Mouse (Mus musculus) thymus, postnatal 25 days (tissue): ENCODE measurements around the gene H2-D1.

ENCODE experiments used
- DNase-seq: peaks from one replicate; pipeline ENCODE4 v3.0.0; 2022

The H2-D1 gene

DNA sequence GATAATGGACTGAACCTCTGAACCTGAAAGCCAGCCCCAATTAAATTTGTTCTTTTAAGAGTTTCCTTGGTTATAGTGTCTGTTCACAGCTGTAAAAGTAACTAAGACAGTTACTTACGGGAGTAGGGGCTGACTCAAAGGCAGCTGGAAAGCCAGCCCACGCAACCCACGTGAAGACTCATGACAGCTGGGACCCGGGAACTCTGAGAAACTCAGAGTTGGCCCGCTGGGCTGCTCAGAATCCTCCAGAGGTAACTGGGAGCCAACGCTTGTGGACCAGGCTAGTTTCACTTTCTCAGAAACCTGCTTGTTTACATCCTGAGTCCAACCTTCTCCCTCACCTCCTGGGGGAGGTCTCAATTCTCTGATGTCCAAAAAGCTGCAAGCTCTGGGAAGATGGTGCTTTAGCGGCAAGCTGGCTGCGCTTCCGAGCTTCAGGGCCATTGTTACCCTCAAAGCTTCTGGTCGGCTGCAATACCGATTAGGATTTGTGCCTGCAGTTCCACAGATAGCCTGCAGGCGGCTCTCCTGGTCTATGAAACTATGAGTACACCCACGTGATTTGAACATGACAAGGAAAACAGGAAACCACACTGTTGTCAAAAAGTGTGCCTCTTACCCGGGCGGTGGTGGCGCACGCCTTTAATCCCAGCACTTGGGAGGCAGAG is 4.6 kb upstream of the H2-D1 start:
- DNase-seq, result peak; percentile 96

DNA sequence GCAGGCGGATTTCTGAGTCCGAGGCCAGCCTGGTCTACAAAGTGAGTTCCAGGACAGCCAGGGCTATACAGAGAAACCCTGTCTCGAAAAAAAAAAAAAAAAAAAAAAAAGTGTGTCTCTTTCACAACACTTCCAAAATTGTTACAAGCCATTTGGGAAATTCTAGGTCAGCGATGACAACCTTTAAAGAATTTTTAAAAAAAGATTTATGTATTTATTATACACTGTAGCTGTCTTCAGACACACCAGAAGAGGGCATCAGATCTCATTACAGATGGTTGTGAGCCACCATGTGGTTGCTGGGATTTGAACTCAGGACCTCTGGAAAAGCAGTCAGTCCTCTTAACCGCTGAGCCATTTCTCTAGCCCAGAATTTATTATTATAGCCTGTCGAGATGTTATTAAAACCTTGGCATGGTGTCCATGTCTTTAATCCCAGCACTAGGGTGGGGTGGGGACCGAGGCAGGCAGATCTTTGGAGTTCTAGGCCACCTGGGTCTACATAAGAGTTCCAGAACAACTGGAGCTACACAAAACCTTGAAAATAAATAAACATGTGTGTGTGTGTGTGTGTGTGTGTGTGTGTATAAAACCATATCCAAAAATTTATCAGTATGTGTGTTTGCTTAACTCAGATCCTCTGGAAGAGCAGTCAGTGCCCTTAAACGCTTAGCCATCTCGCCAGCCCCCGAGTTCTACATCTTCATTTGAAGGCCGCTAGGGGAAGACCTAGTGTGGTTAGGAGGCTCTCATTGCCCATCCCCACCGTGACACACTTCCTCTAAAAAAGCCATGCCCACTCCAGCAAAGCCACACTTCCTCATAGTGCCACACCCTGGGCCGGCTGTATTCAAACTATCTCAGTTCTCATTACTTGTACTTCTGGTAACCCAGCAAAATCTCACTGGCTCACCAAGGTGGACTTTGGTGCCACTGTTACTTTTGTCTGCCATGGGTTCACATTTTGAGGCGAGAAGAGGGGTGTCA is 3.7 kb upstream of the H2-D1 start:
- DNase-seq, result peak; percentile 48

- no peak for DNase-seq
These were observed 2.9 kb upstream of the H2-D1 start for GRCm38 (mm10) chr17:35259621-35260020.

- no peak for DNase-seq
These were observed 879 bp upstream of the H2-D1 start for GRCm38 (mm10) chr17:35261651-35262050.

DNA sequence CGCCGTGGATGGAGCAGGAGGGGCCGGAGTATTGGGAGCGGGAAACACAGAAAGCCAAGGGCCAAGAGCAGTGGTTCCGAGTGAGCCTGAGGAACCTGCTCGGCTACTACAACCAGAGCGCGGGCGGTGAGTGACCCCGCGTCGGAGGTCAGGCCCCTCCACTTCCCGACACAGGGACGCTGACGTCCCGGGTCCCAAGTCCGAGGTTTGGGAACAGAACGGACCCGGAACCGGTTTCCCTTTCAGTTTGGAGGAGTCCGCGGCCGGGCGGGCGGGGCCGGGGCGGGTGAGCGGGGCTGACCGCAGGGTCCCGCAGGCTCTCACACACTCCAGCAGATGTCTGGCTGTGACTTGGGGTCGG is 973 bp downstream of the H2-D1 start:
- no peak for DNase-seq

DNA sequence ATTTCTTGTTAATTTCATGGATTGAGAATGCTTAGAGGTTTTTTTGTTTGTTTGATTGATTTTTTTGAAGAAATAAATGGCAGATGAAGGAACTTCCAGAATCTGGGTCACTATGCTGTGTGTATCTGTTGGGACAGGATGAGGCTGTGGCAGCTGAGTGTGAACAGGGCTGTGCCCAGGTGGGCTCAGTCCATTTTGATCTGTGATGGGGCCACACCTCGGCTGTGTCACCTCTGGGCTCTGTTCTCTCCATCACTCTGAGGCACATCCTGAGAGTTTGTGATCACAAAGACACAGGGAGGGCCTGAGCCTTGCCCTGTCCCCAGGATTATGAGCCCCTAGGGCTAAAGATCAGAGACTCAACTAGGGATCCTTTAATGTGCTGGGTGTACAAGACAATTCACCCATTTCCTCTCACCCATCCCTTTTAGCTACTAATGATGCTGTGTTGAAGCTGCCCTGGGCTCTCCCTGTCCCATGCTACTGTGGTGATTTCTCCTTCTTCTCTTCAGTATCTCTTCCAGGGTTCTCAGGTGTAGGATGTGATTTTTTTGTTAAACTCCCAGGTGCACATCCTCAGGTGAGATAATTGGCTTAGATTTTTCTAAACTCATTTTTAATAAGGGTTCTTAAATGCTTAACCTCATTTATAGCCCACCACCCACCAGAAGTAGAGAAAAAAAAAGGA is 5.0 kb downstream of the H2-D1 start:
- no peak for DNase-seq

DNA sequence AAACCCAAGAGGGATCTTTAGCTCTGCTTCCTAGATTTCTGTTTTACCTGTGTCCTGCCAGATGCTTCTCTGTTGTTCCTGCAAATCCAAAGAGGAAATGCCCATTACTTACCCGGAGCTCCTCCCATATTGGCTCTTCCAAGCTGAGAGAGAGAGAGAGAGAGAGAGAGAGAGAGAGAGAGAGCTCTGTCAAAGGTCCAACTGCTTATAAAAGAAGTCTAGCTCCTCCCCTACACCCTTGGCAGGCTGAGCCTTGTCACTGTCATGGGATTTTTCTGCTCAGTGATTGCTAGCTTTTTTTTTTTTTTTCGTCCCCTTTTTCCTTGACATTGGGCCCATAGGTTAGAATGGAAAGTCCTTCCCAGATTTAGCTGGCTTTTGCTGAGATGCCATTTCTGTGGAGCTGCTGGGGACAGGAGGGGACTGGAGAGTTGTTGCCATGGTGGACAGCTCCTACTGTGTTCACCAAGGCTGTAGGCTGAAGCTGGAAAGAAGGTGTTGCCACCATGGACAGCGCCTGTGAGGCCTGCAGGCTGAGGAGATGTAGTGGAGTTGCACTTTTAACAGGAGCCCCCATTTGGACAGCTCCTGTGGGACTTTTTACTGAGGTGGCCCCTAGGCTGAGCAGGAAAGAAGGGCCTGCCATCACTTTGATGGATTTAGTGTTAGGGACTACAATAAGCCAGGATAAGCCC is 7.3 kb downstream of the H2-D1 start:
- peak; percentile 35 for DNase-seq

- no peak for DNase-seq
These were observed 9.7 kb downstream of the H2-D1 start for GRCm38 (mm10) chr17:35272249-35272648.

- DNase-seq, result peak; percentile 87
These were observed 12.2 kb downstream of the H2-D1 start for GRCm38 (mm10) chr17:35274770-35275169.

- no peak for DNase-seq
These were observed 13.9 kb downstream of the H2-D1 start for GRCm38 (mm10) chr17:35276304-35276864.

DNA sequence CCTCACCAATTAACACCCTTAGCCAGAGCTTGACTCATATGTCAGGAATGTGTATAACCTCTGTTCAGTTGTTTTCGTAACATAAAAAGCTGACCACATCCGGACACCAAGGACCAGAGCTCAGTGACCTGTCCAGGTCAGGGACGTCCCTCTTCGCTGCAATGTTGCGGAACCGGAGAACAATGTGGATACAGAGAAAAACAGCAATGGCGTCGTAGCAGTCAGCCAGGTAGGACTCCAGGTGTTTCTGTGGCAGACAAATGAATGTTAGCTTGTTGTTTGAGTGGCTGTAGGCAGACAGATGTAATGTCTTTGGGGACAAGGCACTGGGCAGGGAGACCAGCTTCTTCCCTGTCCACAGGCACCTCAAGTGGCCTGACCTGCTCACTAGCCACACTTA is 15.5 kb downstream of the H2-D1 start:
- no peak for DNase-seq

GRCm38 (mm10) chr17:35278957-35279688 is 16.6 kb downstream of the H2-D1 start:
- DNase-seq, result no peak

GRCm38 (mm10) chr17:35280276-35280675 is 17.7 kb downstream of the H2-D1 start:
- DNase-seq, result no peak

- DNase-seq, result no peak
These were observed 22.9 kb downstream of the H2-D1 start for GRCm38 (mm10) chr17:35285431-35285830.

DNA sequence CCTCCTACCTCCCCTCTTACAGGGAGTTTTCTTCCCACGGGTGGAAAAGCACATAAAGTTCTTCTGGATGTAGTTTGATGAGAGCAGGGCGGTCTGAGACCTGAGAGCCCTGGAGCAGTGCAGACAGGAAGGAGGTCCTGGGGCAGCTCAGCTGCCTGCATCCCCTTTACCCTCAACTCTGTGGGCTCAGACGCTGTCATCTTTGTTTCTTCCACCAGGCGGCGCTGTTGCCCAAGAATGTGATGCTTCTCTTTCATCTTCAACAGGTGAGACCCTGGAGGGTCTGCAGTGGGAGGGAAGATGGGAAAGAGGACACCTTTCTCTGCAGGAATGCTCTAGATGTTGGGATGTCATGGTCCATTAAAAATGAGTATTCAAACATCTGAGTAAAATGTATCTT is 33.3 kb downstream of the H2-D1 start:
- peak; percentile 92 for DNase-seq

DNA sequence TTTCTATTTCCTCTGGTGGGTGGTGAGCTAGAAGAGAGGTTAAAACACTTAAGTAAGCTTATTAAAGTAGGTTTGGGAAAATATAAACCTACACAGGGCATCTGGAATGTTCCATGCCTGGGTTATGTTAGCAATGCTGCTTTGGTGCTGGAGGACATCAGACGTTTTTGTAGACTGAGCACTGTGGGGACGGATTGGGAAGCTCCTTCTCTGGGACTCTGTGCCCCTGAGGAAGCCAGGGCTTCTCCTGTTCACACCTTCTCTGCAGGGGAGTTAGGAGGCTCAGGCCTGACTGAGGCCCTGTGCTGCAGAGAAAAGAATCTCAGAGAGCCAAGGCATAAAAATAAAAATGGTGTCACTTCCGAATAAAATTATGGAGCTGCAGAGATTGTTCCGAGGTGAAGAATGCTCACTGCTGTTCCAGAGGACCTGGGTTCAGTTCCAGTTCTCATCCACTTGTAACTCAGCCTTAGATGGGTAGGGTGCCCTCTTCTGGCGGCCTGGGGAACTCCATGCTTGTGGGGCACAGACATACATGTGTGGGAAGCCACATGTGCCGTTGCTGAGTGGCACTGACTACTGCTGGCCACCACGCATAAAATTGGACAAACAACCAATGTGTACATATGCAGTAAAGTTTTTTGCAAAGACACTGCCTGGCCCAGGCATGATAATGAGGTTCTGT is 37.9 kb downstream of the H2-D1 start:
- peak; percentile 33 for DNase-seq

DNA sequence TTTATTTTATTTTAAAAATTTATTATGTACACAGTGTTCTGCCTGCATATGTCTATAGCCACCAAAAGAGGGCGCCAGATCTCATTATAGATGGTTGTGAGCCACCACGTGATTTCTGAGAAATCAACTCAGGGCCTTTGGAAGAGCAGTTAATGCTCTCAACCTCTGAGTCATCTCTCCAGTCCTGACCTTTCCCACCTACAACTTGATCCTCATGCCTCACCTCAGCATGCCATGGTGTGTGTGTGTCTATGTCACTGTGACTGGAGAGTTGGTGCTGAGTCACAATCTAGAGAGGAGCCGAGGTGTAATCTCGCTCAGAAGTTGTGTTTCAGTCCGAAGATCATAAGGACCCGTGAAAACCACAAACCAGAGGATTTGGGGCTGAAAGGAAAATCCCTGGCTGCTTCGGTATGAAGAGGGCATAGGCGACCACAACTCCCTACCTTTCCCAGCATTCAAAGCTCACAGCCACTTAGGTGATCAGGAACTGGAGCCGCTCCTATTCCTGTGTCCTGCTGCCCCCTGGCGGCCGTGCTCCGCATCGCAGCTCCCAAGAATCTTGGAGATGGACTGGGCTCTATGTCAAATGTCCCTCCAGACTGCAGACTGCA is 39.2 kb downstream of the H2-D1 start:
- DNase-seq, result peak; percentile 93

DNA sequence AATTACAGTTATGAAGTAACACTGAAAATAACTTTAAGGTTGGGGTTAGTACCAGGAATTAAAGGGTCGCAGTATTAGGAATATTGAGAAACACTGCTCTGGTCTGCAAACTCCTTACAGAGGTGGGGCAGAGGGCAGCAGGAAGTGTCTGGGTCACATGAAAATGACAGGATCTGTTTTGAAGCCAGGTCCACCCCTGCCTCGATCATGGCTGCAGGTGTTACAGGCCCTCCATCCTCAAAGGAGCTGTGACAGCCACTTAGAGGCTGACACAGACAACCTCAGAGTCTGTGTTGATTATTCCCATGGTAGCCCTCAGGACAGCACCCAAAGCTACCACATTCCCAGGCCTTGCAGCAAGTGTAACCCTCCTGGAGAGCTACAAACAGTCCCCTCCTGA is 40.7 kb downstream of the H2-D1 start:
- no peak for DNase-seq

GRCm38 (mm10) chr17:35303756-35304350 is 41.3 kb downstream of the H2-D1 start:
- DNase-seq, result no peak

GRCm38 (mm10) chr17:35304478-35304877 is 41.9 kb downstream of the H2-D1 start:
- no peak for DNase-seq
